Mouse (Mus musculus) 3134 (cell line): ENCODE measurements around the gene Zfyve26.
A peak's percentile ranks its signal among the peaks of the same experiment; 100 is the strongest.
"Not testable (repeated sequence)": the region's sequence is repeated elsewhere in the genome, so short reads cannot be mapped to it uniquely, and the experiment has no call there.

ENCODE experiments used
- DNase-seq: peaks from one replicate; pipeline ENCODE4 v3.0.0-alpha.2; 2011; ENCODE audit warnings: low spot score; ENCODE audit not compliant: insufficient read length; ENCODE audit errors: extremely low read depth

The Zfyve26 gene

DNA sequence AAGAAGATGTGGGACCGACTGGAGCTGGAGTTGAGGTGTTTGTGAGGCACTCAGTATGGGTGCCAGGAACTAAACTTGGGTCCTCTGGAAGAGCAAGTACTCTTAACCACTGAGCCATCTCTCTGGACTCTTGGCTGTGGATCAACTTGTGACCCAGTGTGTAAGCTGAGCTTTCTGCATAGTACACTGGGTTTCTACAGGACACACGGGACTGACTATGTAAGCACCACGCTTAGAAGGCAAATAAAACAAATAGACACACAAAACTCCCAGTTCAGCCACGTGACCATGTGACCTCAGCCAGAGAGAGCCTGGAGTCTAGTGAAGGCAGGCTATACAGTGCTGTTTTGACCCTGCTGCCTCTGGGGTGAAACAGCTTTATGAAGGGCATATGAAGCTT lies 23.5 kb downstream of the Zfyve26 start:
- DNase-seq = no peak

DNA sequence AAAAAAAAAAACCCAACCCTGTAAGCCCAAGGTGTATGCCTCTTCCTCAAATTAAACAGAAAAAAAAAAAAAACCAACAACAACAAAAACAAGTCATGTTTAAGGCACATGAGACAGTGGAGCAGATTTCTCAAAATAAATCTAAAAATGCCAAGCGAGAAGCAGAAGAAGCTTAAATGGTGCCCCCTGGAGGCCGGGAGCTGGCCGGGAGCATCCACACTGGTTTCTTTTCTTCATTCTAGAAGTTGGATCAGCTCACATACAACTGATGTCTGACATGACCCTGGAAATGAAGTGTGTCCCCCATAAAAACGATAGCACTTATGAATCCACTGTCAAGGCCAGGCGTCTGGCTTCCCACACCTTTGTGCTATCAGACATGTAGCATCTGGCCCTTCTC lies 35.1 kb downstream of the Zfyve26 start:
- DNase-seq = no peak

DNA sequence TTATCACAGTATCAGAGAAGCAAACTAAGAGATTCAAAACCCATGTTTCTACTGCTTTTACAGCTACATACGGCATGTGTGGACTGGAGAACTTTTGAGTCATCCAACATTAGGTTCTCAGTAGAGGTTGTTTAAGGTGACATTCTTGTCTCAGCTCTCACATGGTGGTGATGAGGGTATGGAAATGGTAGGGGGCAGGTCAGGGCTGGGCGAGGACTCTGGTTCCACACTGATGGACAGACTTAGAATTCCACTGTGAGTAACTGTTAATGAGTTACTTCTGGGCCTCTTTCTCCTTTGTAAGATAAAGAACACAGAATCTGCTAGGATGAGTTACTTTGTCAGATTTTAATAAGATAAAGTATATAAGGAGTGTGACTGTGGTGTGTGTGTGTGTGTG lies 36.0 kb downstream of the Zfyve26 start:
- no peak for DNase-seq

DNA sequence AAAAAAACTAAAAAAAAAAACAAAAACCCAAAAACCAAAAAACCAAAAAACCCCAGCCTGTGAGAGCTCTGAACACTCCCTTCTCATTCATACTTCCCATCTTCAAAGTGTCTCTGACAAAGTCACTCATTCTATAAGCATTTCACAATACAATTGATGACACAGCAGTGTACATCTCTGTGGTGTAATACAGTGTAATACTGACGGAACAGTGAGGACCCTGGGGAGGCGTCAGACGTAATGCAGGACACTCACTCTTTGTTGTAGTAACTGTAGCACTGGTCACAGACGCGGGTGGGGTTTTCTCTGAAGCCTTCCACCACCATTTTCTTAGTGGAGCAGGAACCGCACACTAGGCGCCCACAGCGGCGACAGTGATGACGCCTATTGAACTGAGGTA lies 41.1 kb downstream of the Zfyve26 start:
- DNase-seq = no peak

DNA sequence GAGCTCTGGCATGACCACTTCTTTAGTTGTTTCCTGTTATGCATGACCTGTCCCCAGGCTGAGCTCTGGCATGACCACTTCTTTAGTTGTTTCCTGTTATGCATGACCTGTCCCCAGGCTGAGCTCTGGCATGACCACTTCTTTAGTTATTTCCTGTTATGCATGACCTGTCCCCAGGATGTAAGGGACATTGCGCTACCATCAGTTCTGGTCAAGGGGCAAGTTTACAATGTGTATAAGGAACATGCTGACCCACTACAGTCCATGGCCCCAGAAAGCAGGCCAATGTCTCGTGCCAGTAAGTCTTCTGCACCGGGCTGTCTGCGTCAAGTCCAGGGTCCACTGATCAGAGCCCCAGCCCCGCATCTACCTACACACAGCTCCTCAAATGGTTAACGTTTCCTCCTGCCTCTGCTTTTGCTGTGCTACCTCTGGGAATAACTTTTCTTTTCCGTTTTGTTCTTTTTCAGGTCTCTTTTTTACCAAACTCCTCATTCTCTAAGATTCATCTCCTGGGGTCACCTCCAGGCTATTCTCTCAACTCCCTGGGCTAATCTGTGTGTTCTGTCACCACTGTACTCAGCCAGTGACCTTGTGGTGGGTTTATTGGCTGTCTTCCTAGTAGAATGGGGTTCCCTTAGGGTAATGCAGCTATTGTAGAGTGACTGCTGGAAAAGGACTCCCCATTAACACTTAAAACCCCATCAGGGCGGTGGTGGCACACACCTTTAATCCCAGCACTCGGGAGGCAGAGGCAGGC lies 42.6 kb downstream of the Zfyve26 start:
- DNase-seq = no peak

DNA sequence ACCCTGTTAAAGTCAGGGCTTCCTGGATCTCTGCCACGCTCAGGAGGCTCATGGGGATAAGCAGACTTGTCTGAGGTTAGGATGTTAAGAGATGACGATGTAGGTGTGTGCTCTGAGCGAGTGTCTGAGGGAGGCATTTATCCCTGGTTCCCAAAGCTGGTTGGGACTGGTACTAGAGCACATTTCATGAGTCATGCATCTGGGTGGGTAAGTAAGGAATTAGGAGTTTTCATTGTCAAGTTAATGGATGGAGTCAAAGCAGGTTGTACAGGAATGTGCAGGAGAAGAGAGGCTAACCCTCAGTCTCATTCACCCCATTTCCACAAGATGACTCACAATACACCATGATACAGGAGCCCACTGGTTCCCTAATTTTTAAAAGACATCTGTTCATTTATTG lies 48.0 kb downstream of the Zfyve26 start:
- no peak for DNase-seq

DNA sequence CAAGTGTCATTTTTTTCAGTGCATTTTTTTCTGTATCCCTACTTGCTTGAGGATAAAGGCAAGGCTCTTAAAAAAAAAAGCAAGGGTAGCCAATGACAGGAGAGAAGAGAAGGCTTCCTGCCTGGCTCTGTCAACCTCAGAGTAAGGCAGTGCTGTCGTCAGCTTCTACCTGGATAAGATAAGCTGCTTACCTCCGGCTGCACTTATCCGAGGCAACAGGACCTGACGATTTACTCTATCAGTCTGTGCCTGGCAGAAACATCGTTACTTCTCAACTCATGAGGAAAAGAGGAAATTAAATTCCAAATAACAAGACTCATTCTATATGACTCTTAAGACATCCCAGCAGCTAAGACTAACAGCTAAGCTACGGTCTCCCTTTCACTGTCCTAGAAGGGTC lies 53.2 kb downstream of the Zfyve26 start:
- no peak for DNase-seq

DNA sequence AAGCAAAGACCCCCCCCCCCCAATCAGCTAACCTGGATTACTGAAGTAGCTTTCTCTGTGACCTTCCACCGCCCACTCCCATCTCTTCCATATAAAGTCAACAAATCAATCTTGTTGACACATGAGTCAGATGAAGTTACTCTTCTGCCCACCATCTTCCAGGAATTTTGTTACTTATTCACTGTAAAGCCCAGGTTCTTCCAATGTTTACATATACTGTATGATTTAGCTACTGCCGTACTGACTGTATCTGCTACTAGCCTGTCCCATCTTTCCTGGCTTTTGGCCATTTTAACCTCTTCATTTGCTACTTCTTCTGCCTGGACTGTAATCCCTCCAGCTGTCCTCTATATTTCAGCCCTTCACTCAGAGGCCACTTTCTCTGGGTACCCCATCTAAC lies 54.1 kb downstream of the Zfyve26 start:
- no peak for DNase-seq

DNA sequence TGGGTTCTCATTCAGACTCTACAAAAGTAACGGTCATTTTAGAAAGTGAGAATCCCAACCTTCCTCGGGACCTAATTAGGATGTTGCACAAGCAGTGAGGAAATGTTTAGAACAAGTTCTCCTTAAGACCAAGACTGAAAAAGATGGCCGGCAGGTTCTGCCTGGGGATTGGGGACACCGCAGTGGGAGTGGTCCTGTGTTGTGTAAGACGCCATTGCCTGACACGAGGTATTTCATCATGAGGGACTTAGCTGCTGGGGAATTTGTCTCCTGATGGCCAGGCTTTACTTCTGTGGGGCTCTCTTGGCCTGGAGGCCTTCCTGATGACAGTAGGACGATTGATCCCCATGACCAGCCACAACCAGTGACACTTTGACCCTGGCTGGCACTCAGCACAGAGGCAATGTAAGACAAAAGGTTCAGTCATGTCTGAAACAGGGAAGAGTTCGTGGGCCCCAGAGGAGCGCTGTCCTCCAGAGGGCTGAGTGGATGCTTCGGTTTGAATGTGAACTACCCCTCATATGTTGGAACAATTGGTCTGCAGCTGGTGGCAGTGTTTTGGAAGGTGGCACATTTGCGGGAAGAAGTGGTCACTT lies 60.5 kb downstream of the Zfyve26 start:
- DNase-seq = no peak

DNA sequence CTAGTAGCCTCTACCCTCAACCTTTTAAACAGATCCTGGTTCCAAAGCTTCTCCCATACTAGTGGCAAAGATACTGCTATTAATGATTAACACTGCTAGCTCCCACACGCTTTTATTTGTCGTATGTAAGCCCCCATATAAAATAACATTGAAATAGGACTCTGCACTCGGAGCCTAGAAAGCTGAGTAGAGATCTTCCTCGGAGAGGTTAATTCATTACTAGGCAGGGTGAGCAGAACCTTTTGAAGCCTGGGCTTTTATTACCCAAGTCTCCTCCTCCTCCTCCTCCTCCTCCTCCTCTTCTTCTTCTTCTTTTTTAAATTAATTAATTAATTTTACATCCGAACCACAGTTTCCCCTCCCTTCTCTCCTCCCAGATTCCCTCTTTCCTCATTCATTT lies 78.6 kb downstream of the Zfyve26 start:
- DNase-seq = no peak

DNA sequence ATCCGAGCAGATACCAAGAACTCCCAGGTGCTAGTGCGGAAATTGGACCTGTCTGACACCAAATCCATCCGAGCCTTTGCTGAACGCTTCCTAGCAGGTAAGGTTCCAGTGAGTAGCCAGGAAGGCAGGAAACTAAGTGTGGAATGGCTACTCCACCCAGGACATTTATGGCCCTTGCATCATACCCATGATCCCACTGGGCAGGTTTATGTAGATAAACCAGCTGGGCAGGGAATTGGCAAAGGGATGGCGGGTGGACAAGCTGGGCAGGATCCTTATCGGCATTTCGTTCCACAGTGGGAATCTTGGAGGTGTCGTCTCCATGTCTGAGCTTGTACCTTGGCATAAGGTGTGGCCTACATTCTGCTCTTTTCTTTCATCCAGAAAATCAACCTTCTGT lies 84.7 kb downstream of the Zfyve26 start:
- no peak for DNase-seq

DNA sequence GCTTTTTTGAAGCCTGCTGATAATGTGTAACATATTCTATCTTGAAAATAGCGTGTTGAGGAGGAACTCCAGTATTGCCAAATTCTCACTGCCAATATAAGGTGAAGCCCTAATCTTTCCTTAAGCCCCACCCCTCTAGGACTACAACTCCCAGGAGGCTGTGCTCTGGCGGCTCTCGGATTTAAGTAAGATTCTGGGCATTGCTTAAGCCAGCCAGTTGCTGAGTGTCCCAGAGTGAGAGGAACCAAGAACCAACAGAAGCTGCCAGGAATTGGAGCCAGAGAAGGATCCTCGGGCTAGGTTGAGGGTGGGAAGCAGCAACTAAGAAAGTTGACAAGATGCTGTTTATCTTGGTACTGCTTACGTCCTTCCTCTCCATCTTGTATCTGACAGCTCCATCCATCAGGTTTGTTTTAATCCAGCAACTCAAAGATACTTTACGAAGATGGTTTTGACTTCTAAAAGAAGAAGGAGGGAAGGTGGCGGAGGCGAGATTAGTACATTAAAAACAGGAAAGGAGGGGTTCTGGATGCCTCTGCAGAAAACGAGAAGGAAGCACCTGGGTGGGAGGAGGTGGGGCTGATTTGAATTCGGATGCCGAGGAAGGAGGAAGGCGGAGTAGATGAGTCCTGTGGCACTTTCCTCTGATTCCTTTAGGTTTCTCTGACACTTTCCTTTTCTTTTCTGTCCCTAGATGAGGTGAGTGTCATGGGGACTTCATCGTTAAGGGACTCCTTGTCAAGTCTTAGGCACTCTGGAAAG lies 87.2 kb downstream of the Zfyve26 start, which contains the start of gene Rdh12:
Gene Rdh12, plus strand, starts transcription at position 212 of the 762 bp plus-strand sequence.
- DNase-seq = no peak

DNA sequence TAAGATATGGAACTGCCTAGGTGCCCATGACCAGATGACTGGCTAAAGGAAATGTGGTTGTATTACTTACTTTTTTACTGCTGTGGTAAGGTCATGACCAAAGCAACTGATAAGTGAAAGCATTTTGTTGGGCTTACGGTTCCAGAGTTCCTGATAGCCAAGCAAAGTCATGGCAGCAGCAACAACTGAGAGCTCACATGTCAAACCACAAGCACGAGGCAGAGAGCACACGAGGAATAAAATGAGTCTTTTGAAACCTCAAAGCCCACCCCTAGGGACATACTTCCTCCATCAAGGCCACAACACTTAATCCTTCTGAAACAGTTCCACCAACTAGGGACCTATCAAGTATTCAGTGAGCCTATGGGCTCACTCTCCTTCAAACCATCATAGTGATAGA lies 94.2 kb downstream of the Zfyve26 start:
- no peak for DNase-seq

DNA sequence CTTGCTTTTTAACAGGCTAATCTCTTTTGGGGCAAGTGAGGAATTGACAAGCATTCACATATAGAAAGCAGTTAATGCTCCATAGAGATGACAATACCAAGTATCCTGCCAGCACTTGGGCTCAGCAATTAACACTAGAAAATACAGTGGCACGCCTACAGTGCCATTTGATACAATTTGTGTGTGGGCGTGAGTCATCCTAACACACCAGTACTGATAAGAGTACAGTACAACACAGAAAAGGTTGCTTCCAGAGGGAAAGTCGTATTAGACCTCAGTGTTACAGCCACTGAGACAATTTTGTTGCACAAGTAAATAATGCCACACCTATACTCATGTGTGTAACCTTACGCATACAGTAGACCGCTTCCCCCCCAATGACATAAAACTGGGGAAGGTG lies 99.0 kb downstream of the Zfyve26 start:
- DNase-seq = no peak

DNA sequence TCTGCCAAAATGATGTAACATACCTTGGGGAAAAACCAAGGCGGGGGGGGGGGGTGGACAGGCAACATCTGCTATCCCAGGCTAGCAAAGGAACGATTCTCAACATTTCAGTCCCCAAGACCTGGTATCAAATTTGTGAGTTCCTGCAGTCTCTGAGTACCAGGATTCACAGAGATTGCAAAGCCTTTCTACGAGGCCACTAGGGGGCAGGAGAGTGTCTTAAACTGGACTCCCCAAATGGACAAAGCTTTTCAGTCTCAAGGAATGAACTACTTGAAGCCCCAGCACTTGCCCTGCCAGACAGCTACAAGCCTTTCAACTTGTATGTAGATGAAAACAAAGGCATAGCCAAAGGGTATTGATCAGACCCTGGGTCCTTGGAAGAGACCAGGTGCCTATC lies 102.7 kb downstream of the Zfyve26 start:
- peak; percentile 32 for DNase-seq

DNA sequence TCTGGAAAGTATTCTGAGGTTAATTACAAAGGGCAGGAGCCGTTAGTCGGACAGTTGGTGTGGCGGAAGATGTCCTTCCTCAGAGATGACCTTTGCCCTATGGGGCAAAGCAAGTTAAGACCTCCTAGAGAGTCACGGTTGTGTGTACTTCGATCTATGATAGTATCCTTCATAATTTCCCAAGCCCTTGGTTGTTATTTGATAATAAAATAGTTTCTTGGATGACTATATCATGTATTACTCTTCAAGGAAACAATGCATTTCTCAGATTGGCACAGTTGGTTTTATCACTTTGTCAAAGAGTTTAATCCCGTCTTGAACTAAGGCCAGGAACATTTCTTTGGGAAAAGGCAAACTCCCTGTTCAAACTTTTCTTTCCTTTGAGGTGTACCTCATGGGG lies 103.9 kb downstream of the Zfyve26 start, which contains the start of gene Rdh11:
Gene Rdh11, minus strand, starts transcription at position 101 of the 400 bp plus-strand sequence.
- DNase-seq = no peak

DNA sequence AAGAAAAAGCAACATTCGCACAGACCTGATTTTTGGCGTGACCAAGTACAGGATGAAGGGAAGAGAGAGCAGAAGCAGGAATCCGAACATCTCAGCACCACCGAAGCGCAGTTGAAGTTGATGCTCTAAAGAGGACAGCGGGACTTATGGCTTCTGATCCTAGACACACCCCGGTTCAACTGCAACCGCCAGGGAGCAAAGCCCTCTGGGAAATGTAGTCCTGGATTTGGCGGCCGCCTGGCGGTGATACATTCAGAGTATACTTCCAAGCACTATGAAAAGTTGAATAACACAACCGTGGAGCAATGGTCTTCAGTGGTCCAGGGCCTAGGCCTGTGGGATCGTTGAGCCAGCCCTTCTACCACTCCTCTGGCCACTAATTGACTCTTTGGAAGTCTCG lies 104.4 kb downstream of the Zfyve26 start:
- DNase-seq = peak; percentile 67

DNA sequence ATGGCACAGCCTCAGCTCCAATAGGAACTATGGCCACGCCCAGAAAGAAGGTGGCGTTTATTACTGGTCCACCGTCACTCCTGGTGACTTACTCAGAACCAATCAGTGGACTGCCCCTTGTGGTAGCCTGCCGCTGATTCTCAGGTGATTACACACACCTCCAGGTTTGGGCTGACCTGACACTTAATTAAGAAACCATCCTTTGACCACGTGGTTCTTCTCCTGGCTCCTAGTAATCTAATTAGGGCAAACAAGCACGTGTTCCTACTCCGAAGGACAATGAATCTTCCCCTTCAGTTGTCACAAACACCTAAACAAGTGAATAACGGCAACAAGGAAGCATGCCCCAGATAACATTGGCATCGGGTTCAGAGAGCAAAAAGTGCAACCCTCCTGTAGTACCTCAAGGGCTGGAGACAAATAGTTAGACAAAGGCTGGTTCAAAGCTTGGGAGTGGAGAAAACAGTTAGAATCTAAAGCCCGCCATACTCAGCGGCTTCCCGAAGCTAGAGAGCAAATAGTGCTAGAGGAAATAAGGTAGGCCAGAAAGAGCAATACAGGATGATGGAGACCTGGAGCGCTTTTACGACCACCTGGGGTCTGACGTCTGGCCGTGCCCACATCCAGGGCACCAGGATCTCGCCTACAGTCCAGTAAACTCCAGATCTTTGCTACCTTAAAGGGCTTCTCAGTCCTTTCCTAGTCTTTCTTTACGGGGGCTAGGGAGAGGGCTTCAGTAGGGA lies 105.0 kb downstream of the Zfyve26 start:
- DNase-seq = peak; percentile 59

DNA sequence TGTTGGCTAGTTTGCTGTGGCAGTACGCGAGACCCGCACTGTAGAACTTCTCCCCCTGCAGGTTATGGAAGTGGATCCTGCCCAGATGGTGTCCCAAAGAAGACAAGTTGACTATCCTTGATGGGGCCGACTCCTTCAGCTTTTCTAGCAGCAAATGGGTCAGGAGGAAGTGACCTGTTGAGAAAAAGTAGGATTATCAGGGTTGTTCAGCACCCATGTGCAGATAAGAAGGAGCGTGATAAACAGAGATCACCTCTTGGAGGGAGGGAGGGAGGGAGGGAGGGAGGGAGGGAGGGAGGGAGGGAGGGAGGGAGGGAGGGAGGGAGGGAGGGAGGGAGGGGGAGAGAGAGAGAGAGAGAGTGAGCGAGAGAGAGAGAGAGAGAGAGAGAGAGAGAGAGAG lies 110.9 kb downstream of the Zfyve26 start:
- not testable (repeated sequence) for DNase-seq
